Mouse (Mus musculus) Patski (cell line): ENCODE measurements around the gene Mrtfb. TPM values are rescaled to one million over a fixed set of nuclear protein-coding genes. Genes with fewer than 3 reads are reported as not detected.

Experiments
- ATAC-seq: fragments of 100-300 bp; one replicate; pipeline ENCODE4 v1.8.0; 2021
- CTCF ChIA-PET: fragments of 350-600 bp; sonication (Branson Sonifier 250); formaldehyde crosslinking; loops from one replicate; lab custom pipeline; 2022; ENCODE audit warnings: inconsistent platforms; lab: Charles Lee
- POLR2A ChIA-PET: fragments of 350-600 bp; sonication (Branson Sonifier 250); formaldehyde crosslinking; loops from one replicate; lab custom pipeline; 2022; ENCODE audit warnings: antibody characterized with exemption, inconsistent platforms; lab: Charles Lee
- DNase-seq: peaks from one replicate; pipeline ENCODE4 v3.0.0-alpha.2; 2011; ENCODE audit warnings: low read depth, low spot score
- H3K27me3 ChIP-seq: fragments of 371-371 bp; one replicate; pipeline ENCODE4 v1.5.1; 2021
- CTCF ChIP-seq: fragments of 100-300 bp; IDR thresholded peaks from one replicate; pipeline ENCODE4 v1.5.1; 2021
- in situ Hi-C: fragments of 300-500 bp; cut with MboI; formaldehyde crosslinking; loops from 3 replicates; pipeline ENCODE4 v1.11.1; 2018; ENCODE audit warnings: low pct_unique_long_range_greater_than_20kb, mixed read lengths
- polyA plus RNA-seq: library from polyadenylated mRNA; unstranded; gene quantifications from one replicate; pipeline ENCODE4 v1.2.3, GENCODE M21; 2021

Mrtfb gene
- polyA plus RNA-seq, 1 experiment from 2014 or later, result 18.7 TPM

GRCm38 (mm10) chr16:13464662-13465061, 208.4 kb downstream of the Mrtfb start:
- POLR2A ChIA-PET, result no interaction called here
- no peak for DNase-seq
- CTCF ChIA-PET, result interaction anchor here (1.0 kb wide), 1 partner anchor 84 kb away, joined by 3 read pairs; no protein-coding TSS in a partner anchor
- no peak for TF ChIP-seq CTCF
- H3K27me3 ChIP-seq, result no peaks in the 10 kb centered on the region
- no peak for ATAC-seq
- in situ Hi-C loops, result no loop called here

Other genes starting within 250 kb of the Mrtfb start
- gene Ercc4, start 146.8 kb upstream of the Mrtfb start, polyA plus RNA-seq, result 20.3 TPM